Mouse (Mus musculus): ENCODE results near the gene Zbtb42. TPM values are rescaled to one million over a fixed set of nuclear protein-coding genes. Genes with fewer than 3 reads are reported as not detected.

Zbtb42 gene
- total and polyA plus RNA-seq, 3 experiments, result 4.4 to 9.5 (median 5.9) TPM

GRCm38 (mm10) chr12:112679027-112679996 is 684 bp downstream of the Zbtb42 start:
- H3K79me2 ChIP-seq (replicated peaks; ENCODE audit: control insufficient read depth, insufficient read depth, low read length), result no peaks in the 10 kb centered on the region
- H3K9ac ChIP-seq (ENCODE audit: low read depth, low read length), result peak overlapping the region; percentile 95
- DNase-seq, result peak in 1 of 2 experiments; percentile 36
- peaks cover 7% of the 10 kb centered on the region for H3K4me1 ChIP-seq (ENCODE audit: control insufficient read depth, insufficient read depth, low read length)
- no peaks in the 10 kb centered on the region for H3K27me3 ChIP-seq (ENCODE audit: control insufficient read depth, insufficient read depth, low read length)
- H3K27ac ChIP-seq, result peak overlapping the region; percentile 83
- H3K36me3 ChIP-seq (ENCODE audit: control insufficient read depth, insufficient read depth, low read length), result no peaks in the 10 kb centered on the region
- peak overlapping the region; percentile 80 for H3K4me3 ChIP-seq
- WGBS, result 9% methylated on average over 73 of the region's 87 CpGs
- TF ChIP-seq POLR2A (IDR thresholded peaks at IDR 0.05; ENCODE audit: insufficient read depth, low read depth, low read length) (no peak), EP300 (IDR thresholded peaks at IDR 0.05; ENCODE audit: insufficient read depth, low read depth, low read length) (no peak), CTCF (IDR thresholded peaks at IDR 0.05) (no peak)
- intact Hi-C loops (cut with DNase I), result no loop called here

GRCm38 (mm10) chr12:112683351-112683750 is 4.7 kb downstream of the Zbtb42 start:
- Histone ChIP-seq H3K36me3 (ENCODE audit: control insufficient read depth, insufficient read depth, low read length) (no peaks in the 10 kb centered on the region), H3K79me2 (replicated peaks; ENCODE audit: control insufficient read depth, insufficient read depth, low read length) (no peaks in the 10 kb centered on the region), H3K4me1 (ENCODE audit: control insufficient read depth, insufficient read depth, low read length) (peaks cover 1% of the 10 kb centered on the region), H3K27me3 (ENCODE audit: control insufficient read depth, insufficient read depth, low read length) (no peaks in the 10 kb centered on the region), H3K9ac (ENCODE audit: low read depth, low read length) (no peak overlapping the region), H3K27ac (no peak overlapping the region), H3K4me3 (no peak overlapping the region)
- WGBS, result 58% methylated on average over 7 of the region's 7 CpGs
- TF ChIP-seq POLR2A (IDR thresholded peaks at IDR 0.05; ENCODE audit: insufficient read depth, low read depth, low read length) (no peak), EP300 (IDR thresholded peaks at IDR 0.05; ENCODE audit: insufficient read depth, low read depth, low read length) (no peak), CTCF (IDR thresholded peaks at IDR 0.05) (no peak)
- intact Hi-C loops (cut with DNase I), result no loop called here
- DNase-seq, result no peak

GRCm38 (mm10) chr12:112688458-112688857 is 9.8 kb downstream of the Zbtb42 start:
- no peak overlapping the region for H3K27ac ChIP-seq
- 38% methylated on average over 15 of the region's 15 CpGs for WGBS
- TF ChIP-seq POLR2A (IDR thresholded peaks at IDR 0.05; ENCODE audit: insufficient read depth, low read depth, low read length) (no peak), CTCF (IDR thresholded peaks at IDR 0.05) (no peak), EP300 (IDR thresholded peaks at IDR 0.05; ENCODE audit: insufficient read depth, low read depth, low read length) (no peak)
- no peaks in the 10 kb centered on the region for H3K36me3 ChIP-seq (ENCODE audit: control insufficient read depth, insufficient read depth, low read length)
- intact Hi-C loops (cut with DNase I), result no loop called here
- no peaks in the 10 kb centered on the region for H3K27me3 ChIP-seq (ENCODE audit: control insufficient read depth, insufficient read depth, low read length)
- no peak overlapping the region for H3K9ac ChIP-seq (ENCODE audit: low read depth, low read length)
- H3K79me2 ChIP-seq (replicated peaks; ENCODE audit: control insufficient read depth, insufficient read depth, low read length), result no peaks in the 10 kb centered on the region
- DNase-seq, result peak in 1 of 2 experiments; percentile 40
- H3K4me3 ChIP-seq, result no peak overlapping the region
- peaks cover 9% of the 10 kb centered on the region for H3K4me1 ChIP-seq (ENCODE audit: control insufficient read depth, insufficient read depth, low read length)

- peak overlapping the region; percentile 91 for H3K9ac ChIP-seq (ENCODE audit: low read depth, low read length)
- intact Hi-C loops (cut with DNase I), result loop anchor here (5.0 kb wide), 1 partner anchor 41 kb away; no protein-coding TSS in a partner anchor
- peak overlapping the region; percentile 67 for H3K4me3 ChIP-seq
- peak; percentile 96 to 97 for DNase-seq
- H3K4me1 ChIP-seq (ENCODE audit: control insufficient read depth, insufficient read depth, low read length), result peaks cover 10% of the 10 kb centered on the region
- no peaks in the 10 kb centered on the region for H3K27me3 ChIP-seq (ENCODE audit: control insufficient read depth, insufficient read depth, low read length)
- peak overlapping the region; percentile 89 for H3K27ac ChIP-seq
- H3K79me2 ChIP-seq (replicated peaks; ENCODE audit: control insufficient read depth, insufficient read depth, low read length), result no peaks in the 10 kb centered on the region
- H3K36me3 ChIP-seq (ENCODE audit: control insufficient read depth, insufficient read depth, low read length), result no peaks in the 10 kb centered on the region
- WGBS, result 2% methylated on average over 54 of the region's 54 CpGs
- peak; percentile 98 for TF ChIP-seq POLR2A (IDR thresholded peaks at IDR 0.05; ENCODE audit: insufficient read depth, low read depth, low read length)
- TF ChIP-seq CTCF (IDR thresholded peaks at IDR 0.05), result no peak
- TF ChIP-seq EP300 (IDR thresholded peaks at IDR 0.05; ENCODE audit: insufficient read depth, low read depth, low read length), result peak; percentile 65; the same call in 1 of the 2 replicates
Observed at GRCm38 (mm10) chr12:112693185-112694126, 14.8 kb downstream of the Zbtb42 start.

- Histone ChIP-seq H3K9ac (ENCODE audit: low read depth, low read length) (no peak overlapping the region; the same call in 1 of the 2 replicates), H3K79me2 (replicated peaks; ENCODE audit: control insufficient read depth, insufficient read depth, low read length) (no peaks in the 10 kb centered on the region), H3K36me3 (ENCODE audit: control insufficient read depth, insufficient read depth, low read length) (no peaks in the 10 kb centered on the region), H3K4me1 (ENCODE audit: control insufficient read depth, insufficient read depth, low read length) (peaks cover 10% of the 10 kb centered on the region), H3K27ac (no peak overlapping the region; the same call in 1 of the 2 replicates), H3K27me3 (ENCODE audit: control insufficient read depth, insufficient read depth, low read length) (no peaks in the 10 kb centered on the region), H3K4me3 (peak overlapping the region; percentile 67; the same call in 1 of the 2 replicates)
- TF ChIP-seq POLR2A (IDR thresholded peaks at IDR 0.05; ENCODE audit: insufficient read depth, low read depth, low read length) (no peak), CTCF (IDR thresholded peaks at IDR 0.05) (no peak), EP300 (IDR thresholded peaks at IDR 0.05; ENCODE audit: insufficient read depth, low read depth, low read length) (no peak)
- intact Hi-C loops (cut with DNase I), result loop anchor here (5.0 kb wide), 1 partner anchor 42 kb away; no protein-coding TSS in a partner anchor
- no peak for DNase-seq
- WGBS, result 80% methylated on average over 10 of the region's 10 CpGs
Observed at GRCm38 (mm10) chr12:112694127-112694475, 15.5 kb downstream of the Zbtb42 start.

Data from heart, adult 2 months (tissue).